Mouse (Mus musculus): Measurements from ENCODE around the gene Slc35e3.

The Slc35e3 gene

DNA sequence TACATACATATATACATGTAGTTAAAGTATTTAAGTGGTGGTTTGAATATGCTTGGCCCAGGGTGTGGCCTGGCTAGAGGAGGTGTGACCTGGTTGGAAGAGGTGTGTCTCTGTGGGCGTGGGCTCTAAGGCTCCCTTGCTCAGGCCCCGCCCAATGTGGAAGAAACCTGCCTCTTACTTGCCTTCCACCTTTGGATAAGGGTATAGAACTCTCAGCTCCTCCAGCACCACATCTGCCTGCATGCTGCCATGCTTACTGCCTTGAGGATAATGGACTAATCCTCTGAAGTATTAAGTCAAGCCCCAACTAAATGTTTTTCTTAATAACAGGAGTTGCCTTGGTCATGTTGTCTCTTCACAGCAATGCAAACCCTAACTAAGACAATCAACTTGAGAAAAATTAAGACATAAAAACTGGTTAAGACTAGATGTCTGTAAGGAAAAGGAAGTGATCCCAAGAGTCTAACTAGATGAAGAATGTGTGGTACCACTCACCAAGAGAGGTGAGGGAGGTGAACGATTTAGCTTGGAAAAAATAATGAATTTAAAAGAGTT, 48.5 kb downstream of the Slc35e3 start:
- DNase-seq (ENCODE audit: low spot score), result no peak

DNA sequence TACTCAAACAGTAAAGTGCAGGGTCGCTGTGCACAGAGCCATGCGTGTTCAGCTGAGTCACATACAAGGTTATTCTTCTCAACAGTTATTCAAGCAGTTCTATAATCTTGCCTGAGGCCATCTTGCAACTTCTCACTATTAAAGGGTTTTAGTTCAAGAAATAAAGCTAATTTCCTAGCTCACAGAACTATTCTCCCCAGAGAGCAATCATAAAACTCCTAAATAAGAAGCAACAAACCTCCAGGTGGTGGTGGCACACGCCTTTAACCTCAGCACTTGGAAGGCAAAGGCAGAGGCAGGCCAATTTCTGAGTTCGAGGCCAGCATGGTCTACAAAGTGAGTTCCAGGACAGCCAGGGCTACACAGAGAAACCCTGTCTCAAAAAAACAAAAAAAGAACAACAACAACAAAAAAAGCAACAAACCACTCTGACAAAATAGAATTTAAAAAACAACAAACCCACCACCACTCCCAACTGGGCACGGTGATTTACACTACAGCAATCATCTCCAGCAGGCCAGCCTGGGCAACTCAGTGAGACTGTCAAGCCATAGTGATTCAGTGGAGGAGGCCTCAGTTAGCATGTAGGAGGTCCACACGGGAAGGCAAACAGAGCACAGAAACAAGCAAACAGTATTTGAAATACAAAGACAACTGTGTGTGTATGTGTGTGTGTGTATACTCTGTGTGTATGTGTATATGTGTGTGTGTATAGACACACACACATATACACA, 49.2 kb downstream of the Slc35e3 start:
- no peak for DNase-seq (ENCODE audit: low spot score)

DNA sequence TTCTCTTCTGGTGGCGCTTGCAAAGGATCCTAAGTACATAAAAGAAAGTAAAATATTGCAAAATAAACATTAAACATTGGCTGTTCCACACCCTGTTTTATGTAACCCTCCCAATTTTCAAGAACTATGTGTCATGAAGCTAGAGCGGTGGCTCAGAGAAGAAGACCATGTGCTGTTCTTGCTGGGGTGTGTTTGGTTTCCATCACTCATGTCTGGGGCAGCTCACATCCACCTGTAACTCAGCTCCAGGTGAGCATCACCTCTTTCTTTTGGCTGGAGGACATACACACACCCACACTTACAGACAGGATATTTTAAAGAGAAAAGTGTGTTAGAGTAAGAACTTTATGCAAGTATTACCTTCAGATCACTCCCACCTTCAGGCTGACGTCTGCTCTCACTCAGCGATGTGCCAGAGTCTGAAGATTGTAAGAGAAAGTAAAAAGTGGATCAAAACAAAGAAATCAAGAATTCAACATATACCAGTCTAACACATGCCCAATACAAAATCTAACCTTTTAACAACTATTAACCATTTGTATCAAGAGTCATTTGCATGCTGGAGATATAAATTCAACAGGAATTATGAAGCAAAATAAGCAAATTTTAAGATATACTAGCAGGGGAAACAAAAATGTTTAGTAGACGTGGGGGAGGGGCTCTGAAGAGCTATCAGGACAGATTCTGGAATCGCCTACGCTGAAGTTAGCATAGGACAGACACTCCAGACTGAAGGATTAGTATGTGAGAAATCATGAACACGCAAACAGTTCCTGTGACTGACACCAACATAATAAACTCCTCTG, 49.9 kb downstream of the Slc35e3 start:
- DNase-seq (ENCODE audit: low spot score), result no peak

DNA sequence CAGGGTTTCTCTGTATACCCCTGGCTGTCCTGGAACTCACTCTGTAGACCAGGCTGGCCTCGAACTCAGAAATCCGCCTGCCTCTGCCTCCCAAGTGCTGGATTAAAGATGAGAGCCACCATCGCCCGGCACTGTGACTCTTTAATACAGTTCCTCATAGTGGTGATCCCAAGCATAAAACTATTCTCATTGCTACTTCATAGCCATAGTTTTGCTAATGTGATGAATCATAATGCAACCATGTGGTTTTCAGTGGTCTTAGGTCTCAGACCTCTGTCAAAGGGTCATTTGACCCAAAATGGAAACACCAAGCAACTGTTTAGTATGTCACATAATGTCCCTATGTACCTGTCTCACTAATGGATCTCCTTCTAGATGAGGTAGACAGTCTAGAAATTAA, 50.6 kb downstream of the Slc35e3 start:
- no peak for DNase-seq (ENCODE audit: low spot score)

DNA sequence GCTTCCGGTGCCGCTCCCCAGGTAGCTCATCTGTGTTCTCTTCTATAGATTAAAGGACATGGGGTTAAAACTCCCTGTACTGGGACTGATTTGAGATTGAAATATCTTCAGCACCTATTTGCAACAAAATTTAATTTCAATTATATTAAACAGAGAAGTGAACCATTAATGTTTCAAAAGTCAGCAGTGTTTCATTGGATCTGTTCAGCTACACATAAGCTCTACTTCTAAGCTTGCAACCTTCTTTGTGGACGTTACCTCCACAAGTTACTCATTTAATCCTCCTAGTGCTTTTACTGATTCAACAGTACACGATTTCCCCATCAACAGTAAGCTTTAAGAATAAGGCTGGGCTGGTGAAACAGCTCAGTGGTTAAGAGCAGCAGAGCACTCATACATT, 51.1 kb downstream of the Slc35e3 start:
- no peak for DNase-seq (ENCODE audit: low spot score)

DNA sequence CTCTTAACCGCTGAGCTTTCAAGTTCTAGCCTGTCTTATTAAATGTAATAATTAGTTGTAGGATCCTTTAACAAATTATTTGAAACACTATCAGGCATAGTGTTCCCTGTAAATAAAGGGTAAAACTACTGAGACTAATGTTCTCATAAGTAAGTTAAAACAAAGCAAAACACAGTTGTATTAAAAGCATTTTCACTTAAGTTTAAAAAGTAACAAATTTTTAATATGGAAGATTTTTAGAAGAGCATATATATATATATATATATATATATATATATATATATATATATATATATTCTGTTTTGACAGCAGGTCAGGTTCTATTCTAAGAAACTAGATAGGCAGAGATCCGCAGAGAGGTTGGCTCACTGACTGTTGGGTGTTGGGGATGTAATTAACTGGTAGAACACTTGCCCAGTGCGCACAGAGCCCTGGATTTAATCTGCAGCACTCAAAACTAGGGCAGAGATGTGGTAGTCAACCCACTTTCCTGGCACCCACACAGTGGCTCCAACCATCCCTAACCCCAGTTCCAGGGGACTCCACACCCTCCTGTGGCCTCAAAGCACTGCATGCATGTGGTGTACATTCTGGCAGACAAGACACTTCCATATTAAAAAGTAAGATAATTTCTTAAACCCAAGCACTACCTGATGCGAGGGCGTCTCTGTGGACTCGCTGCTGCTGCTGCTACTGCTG, 51.8 kb downstream of the Slc35e3 start:
- no peak for DNase-seq (ENCODE audit: low spot score)

DNA sequence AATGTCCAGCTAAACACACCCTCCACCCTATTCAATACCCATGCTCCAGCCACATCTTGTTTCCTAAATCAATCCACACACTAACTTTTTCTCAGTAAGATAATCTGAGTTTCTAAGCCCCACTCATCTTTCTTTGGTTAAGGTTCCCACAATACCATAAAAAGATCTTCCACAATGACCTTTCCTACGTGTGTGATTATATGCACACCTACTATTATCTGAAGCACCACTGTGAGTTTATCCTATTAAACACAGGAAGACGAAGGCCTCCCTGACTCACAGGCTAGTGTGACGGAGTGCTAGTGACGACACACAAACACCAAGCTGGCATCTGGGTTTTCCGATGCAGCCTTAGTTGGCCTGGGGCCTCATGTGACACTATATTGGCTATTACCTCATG, 53.2 kb downstream of the Slc35e3 start:
- DNase-seq (ENCODE audit: low spot score), result no peak

DNA sequence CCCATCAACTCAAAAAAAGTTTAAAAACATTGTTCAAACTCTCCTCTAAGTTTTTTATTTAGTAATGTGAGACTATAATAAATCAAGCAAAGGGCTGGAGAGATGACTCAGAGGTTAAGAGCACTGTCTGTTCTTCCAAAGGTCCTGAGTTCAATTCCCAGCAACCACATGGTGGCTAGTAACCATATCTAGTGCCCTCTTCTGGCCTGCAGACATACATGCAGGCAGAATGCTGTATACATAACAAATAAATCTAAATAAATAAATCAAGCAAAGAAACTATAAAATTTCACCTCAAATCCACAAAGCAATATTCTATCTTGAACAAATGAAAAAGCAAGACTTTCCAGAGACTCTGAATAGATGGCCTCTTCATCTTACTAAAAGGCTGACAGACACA, 54.0 kb downstream of the Slc35e3 start:
- DNase-seq (ENCODE audit: low spot score), result no peak

DNA sequence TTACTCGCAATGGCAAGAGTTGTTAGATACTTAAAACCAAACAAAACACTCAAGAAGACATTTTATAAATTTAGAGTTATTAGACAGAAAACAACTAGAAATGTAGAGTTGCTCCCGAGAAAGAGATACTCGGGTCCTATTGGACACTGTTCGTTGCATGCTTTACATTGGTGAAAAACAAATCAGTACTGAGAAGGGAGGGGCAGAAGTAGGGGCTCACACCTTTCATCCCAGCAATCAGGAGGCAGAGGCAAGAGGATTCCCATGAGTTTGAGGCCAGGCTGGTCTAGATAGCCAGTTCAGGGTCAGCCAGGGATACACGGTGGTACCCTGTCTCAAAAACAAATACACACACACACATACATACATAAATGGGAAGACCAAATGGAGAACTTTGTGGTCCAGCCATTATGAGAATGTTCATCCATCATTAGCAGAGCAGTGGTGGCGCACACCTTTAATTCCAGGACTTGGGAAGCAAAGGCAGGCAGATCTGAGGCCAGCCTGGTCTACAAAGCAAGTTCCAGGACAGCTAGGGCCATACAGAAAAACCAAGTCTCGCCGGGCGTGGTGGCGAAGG, 54.7 kb downstream of the Slc35e3 start:
- DNase-seq (ENCODE audit: low spot score), result no peak

DNA sequence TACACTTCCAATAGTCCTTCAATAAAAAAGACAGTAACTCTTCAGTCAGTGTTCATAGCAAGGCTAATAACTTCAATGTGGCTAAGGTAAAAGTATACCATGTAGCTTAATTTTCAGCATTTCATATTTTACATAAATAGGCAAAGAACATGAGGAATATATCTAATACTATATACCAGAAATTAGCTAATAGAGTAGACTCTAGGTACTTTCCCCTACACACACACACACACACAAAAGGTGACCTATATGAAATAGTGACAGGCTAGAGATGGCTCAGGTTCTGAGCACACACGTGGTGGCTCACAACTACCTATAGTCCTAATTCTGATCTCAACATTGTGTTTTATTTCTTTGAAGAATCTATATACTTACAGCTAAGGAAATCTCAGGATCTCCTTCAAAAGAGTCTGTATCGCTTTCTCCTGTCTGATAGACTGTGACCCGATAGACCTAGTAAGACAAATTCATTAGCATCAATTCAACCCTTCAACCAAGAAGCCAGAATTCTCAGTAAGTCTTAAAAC, 55.3 kb downstream of the Slc35e3 start:
- no peak for DNase-seq (ENCODE audit: low spot score)

DNA sequence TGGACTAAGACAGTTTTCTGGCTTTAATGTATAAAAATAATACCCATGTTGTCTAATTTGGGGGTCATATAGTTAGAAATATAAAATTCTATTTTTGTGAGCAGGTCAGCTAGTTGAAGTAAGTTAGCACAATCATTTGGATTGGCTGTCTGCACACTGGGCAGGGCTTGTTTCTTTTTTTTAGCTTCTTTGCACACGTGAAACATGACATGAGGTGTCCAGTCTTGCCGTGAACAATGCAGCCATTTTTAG, 56.1 kb downstream of the Slc35e3 start:
- DNase-seq (ENCODE audit: low spot score), result no peak

DNA sequence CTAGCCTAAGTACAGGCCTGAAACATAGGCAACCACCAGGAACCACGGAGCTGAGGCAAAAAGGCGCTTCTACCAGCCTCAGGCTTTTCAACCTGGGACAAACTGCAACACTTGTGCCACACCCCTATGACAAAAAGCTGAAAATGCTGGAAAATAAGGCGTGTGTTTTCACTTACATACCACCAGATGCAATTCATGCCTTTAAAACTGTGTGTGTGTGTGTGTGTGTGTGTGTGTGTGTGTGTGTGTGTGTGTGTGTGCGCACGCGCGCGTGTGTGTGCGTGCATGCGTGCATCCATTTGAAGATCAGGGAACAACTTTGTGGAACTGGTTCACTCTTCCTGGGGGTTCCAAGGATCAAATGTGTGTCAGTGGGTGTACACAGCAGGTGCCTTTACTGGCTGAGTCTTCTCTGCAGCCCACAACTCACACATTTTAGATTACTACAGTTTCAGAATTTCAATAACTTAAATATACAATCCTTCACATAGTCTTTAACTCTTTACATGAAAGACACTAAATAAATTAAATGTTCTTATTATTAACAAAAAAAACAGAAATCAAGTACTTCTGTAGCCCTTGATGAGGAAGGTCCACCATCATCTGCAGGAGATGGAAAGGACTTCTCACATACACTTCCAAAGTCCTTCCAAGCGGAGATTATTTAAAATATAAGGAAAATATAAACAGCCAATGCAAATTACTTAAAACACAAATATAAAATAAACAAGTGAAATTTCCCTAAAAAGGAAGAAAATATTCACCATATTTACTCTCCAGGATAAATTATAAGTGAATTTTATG, 56.7 kb downstream of the Slc35e3 start:
- DNase-seq (ENCODE audit: low spot score), result no peak

DNA sequence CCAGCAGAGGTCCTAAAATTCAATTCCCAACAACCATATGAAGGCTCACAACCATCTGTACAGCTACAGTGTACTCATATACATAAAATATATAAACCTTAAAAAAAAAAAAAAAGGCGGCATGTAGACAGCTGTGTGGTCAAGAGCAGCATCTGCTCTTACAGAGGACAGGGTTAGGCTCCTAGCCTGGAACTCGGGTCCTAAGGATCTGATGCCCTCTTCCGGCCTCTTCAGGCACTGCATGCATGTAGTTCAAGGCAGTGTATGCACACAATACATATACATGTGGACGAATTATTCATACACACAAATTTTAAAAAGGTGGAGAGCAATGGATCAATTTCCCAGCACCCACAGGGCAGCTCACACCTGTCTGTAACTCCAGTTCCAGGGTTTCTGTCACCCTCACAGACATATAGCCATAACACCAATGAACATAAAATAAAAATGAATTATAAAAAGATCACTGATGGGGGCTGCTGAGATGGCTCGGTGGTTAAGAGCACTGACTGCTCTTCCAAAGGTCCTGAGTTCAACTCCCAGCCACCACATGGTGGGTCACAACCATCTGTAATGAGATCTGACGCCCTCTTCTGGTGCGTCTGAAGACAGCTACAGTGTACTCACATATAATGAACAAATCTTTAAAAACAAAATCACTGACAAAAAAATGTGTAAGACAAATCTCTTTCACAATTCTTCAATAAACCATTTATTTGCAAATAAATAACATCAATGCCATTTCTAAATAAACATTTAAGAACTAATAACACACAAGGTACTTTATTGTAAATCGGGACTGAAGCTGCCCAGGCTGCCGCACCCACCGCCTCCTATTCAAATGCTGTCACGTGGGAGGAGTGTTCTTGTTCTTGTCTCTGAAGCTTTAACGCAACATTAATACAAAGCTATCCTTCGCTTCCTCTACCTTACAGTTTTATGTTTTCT, 57.7 kb downstream of the Slc35e3 start:
- DNase-seq (ENCODE audit: low spot score), result peak; percentile 23

DNA sequence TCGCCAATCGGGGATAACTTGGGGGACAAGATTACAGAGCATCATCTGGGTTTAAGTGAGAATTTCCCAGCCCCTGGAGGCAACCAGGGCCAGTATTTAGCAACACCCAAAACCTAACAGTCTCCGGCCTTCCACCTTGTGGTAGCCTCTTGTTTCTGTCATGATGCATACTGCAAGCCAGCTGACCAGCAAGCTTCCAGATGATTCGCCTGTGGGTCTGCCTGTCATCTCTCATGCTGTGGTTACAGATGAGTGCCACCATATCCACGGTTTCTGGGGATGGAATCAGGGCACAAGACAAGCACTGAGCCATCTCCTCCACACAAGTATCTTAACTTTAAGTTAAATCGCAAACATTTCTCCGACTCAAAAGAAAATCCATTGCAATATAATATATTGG, 58.6 kb downstream of the Slc35e3 start:
- no peak for DNase-seq (ENCODE audit: low spot score)

DNA sequence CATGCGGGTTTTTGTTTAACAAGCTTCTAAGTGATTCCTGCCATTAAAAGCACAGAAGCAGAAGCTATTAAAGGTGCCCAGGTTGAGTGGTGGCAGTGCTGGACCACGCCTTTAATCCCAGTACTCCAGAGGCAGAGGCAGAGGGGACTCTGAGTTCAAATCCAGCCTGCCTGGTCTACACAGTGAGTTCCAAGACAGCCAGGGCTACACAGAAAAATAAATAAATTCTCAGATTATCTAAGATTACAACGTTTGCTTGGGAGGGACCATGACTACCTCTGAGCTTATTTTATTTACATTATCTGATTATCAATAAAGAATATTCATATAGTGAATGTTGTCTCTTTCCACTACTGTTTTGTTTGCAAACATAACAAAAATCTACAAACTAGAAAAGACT, 59.1 kb downstream of the Slc35e3 start:
- no peak for DNase-seq (ENCODE audit: low spot score)

DNA sequence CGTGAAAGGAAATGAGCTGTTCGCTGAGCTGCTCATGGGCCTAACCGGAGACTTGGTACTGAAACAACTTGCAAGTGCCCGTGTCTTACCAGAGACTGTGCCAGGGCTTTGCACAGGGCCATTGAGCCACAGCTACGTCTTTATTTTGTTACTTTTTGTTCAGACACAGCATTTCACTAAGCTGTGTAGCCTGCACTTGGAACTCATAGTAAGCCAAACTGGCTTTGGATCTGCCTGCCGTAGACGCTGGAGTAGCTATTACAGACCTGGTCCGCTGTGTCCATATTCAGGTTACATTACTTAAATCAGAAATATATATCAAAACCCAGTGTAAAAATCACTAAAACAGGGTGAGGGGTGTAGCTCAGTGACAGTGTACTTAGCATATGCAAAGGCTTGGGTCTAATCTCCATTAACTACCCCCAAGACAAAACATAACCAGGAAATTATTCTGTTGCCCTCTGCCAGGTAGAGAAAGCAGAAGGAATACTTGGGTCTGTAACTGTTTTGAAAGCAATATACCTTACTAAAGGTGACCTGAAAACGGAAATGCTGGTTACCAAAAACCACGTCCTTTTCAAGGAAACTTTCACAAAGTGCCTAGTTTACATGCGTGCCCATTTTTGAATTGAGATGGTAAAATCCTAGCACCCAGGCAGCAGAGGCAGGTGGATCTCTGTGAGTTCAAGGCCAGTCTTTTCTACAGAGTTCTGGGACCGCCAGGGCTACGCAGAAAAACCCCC, 60.1 kb downstream of the Slc35e3 start:
- DNase-seq (ENCODE audit: low spot score), result no peak

DNA sequence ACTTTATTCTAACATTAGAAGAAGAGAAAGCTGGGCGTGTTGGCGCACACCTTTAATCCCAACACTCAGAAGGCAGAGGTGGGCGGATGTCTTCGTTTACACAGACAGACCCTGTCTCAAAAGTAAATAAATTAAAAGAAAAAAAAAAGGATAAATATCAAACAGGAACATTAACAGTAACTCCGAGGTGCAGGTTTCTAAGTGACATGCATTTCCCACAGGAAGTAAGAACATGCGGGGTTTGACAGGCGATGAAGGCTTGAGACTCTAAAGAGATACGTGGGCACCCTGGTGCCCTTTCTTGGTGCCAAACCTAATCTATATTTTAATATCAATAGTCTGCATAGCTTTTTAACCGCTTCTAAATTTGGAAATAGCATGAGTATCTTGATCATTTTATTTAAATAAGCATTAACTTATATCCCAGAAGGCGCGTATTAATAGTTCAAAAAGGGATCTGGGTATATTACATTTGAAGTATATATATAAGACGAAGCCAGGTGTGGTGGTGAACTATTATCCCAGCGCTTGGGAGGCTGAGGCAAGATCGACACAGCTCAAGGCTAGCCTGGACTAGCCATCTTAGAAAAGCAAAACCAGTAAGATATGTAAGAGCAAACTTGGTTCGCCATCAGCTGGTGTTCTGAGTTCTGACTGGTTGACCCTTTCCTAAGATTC, 60.9 kb downstream of the Slc35e3 start:
- DNase-seq (ENCODE audit: low spot score), result no peak

DNA sequence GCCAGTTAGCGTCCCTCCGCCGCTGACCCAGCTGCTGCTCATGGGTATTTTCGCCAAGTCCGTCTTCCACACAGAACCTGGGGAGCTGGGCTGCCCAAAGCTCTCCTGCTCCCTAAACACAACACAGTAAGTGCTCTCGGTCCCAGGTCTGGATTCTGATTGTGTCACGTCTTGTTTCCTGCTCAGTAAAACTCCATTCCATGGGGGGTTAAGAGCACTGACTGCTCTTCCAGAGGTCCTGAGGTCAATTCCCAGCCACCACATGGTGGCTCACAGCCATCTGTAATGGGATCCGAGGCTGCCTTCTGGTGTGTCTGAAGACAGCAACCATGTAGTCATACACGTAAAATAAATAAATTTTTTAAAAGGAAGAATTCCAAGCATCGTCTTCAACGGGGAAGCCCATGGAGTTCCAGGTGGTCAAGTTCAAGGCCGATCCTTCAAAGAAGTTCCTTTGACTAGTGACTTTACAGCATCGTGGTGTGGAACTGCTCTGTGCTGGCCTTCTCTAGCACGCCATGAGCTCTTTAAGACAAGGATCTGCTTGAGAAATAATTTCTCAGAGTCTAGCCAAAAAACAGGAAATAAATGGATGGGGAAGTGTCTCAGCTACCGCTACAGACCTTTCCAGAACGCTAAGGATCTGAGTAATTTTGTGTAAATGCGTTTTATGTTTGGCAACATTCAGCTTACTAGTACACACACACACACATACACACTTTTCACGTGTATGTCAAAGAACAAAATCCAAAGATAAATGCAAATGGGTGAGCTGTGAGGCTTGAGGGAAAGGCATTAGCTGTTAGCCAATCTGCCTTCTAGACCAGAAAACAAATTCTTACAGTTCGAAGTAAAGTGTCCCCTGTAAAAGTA, 61.6 kb downstream of the Slc35e3 start:
- no peak for DNase-seq (ENCODE audit: low spot score)
